Mouse (Mus musculus) embryonic facial prominence, embryonic 12.5 days (tissue): ENCODE measurements around the gene Atg2a. TPM values are rescaled to one million over a fixed set of nuclear protein-coding genes. Genes with fewer than 3 reads are reported as not detected.
A peak's percentile ranks its signal among the peaks of the same experiment; 100 is the strongest.

Experiments used
- ATAC-seq: fragments of 200-750 bp; cut with Nextera tagmentation; 2 replicates; pipeline ENCODE4 v1.8.0; 2017; ENCODE audit not compliant: insufficient number of reproducible peaks, insufficient read depth, low FRiP score, low TSS enrichment
- H3K27ac ChIP-seq: fragments of 300-500 bp; sonication (generic); 2 replicates; pipeline ENCODE4 v1.5.1; 2016; ENCODE audit warnings: mild to moderate bottlenecking
- H3K27me3 ChIP-seq: fragments of 300-500 bp; sonication (generic); 2 replicates; pipeline ENCODE4 v1.6.1; 2016; ENCODE audit warnings: mild to moderate bottlenecking, moderate library complexity
- H3K36me3 ChIP-seq: fragments of 300-500 bp; sonication (generic); 2 replicates; pipeline ENCODE4 v1.6.1; 2016; ENCODE audit warnings: mild to moderate bottlenecking
- H3K4me1 ChIP-seq: fragments of 300-500 bp; sonication (generic); 2 replicates; pipeline ENCODE4 v1.6.1; 2016
- H3K4me2 ChIP-seq: fragments of 300-500 bp; sonication (generic); replicated peaks from 2 replicates; pipeline ENCODE4 v1.6.1; 2016; ENCODE audit warnings: mild to moderate bottlenecking, moderate library complexity
- H3K4me3 ChIP-seq: fragments of 300-500 bp; sonication (generic); 2 replicates; pipeline ENCODE4 v1.5.1; 2016; ENCODE audit warnings: mild to moderate bottlenecking
- H3K9ac ChIP-seq: fragments of 300-500 bp; sonication (generic); 2 replicates; pipeline ENCODE4 v1.6.1; 2016; ENCODE audit warnings: mild to moderate bottlenecking, moderate library complexity
- H3K9me3 ChIP-seq: fragments of 300-500 bp; sonication (generic); 2 replicates; pipeline ENCODE4 v1.6.1; 2016; ENCODE audit warnings: mild to moderate bottlenecking, moderate library complexity
- WGBS: fragments of 180-500 bp; shearing (Covaris S2); methylation state at CpG from one replicate; pipeline ENCODE4 v1.1.7; 2016; 5-methylcytosine and 5-hydroxymethylcytosine counted together
- polyA plus RNA-seq: library from polyadenylated mRNA; unstranded; fragments of >200 nt; fragmentation: Nextera tagmentation; extraction: Ambion mirVana; gene quantifications from 2 replicates; pipeline ENCODE4 v1.2.1, GENCODE M21; 2016

Atg2a gene
- polyA plus RNA-seq, result 11.7 and 12.0 TPM in 2 replicates

DNA sequence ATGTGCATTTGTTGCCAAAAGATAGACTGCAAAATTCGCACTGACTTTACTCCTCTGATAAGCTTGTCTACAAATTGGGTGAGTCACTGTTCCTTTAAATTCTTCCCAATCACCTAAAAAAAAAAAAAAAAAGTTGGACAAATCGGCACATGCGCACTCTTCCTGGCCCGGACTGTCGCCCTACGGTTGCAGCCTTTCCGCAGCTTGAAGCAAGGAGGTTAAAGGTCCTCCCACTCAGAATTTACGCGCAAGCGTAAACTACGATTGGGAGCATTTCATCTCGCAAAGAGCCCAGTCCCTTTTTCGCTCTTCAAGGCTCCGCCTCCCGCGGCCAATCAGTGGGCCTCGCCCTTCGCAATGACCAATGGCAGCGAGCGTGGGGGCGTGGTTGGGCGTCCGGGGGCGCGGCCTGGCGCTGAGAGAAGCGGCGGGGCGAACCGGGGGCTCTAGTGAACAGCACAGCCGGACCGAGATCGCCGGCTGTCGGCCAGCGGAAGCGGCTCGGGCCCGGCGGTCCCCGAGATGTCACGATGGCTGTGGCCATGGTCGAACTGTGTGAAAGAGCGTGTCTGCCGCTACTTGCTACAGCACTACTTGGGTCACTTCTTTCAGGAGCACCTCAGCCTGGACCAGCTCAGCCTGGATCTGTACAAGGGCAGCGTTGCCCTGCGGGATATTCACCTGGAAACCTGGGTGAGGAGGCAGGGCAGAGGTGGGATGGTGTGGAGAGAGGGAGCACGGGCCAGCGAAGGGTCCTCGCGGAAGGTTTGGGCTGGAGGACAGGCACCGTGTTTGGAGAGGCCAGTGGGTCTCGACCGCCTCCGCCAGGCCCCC is at the start of gene Atg2a:
Gene Atg2a, plus strand, starts transcription at position 395 of the 834 bp plus-strand sequence.
- Histone ChIP-seq H3K4me2 (peak within 1 kb of the TSS; percentile 93), H3K4me3 (peak within 1 kb of the TSS; percentile 89), H3K9me3 (no peaks in the 10 kb centered on the region), H3K27me3 (no peaks in the 10 kb centered on the region), H3K9ac (peak within 1 kb of the TSS; percentile 92), H3K36me3 (peaks cover 21% of the 10 kb centered on the region), H3K4me1 (peaks cover 16% of the 10 kb centered on the region), H3K27ac (peak within 1 kb of the TSS; percentile 67)
- ATAC-seq, result peak; percentile 88
- WGBS, result under 1% methylated on average over 55 of the region's 55 CpGs

GRCm38 (mm10) chr19:6204265-6204664 is 37.2 kb upstream of the Atg2a start:
- H3K9me3 ChIP-seq, result no peaks in the 10 kb centered on the region

DNA sequence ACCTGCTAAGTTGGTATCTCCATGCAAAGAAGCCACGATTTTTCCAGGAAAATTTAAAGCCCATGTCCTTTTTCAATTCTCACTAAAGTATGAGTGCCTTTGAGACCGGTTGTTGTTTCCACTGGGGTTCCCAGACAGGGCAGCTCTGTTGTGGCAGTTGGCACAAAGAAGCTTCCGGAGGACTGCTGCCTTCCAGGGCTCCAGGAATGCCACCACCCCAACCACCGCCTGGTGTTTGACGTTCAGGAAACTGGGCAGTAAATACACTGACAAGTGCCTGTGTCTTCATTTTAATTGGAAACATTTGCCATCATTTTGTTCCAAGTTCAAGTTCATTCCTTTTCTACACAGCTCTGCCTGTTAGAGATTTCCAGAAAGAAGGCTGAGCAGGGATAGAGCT is 34.8 kb upstream of the Atg2a start:
- H3K36me3 ChIP-seq, result no peaks in the 10 kb centered on the region
- no peaks in the 10 kb centered on the region for H3K9me3 ChIP-seq
- H3K27me3 ChIP-seq, result no peaks in the 10 kb centered on the region
- H3K9ac ChIP-seq, result no peak overlapping the region
- H3K4me3 ChIP-seq, result no peak overlapping the region
- 59% methylated on average over 5 of the region's 5 CpGs for WGBS
- no peak overlapping the region for H3K4me2 ChIP-seq
- H3K27ac ChIP-seq, result no peak overlapping the region
- ATAC-seq, result no peak
- H3K4me1 ChIP-seq, result no peaks in the 10 kb centered on the region

More at GRCm38 (mm10) chr19:6204265-6204664, 37.2 kb upstream of the Atg2a start:
- Histone ChIP-seq H3K27ac (no peak overlapping the region), H3K9ac (no peak overlapping the region), H3K36me3 (no peaks in the 10 kb centered on the region), H3K4me3 (no peak overlapping the region), H3K27me3 (no peaks in the 10 kb centered on the region), H3K4me1 (no peaks in the 10 kb centered on the region), H3K4me2 (no peak overlapping the region)
- no peak for ATAC-seq
- 81% methylated on average over 2 of the region's 2 CpGs for WGBS

GRCm38 (mm10) chr19:6216046-6216705 is 25.3 kb upstream of the Atg2a start:
- no peak for ATAC-seq
- Histone ChIP-seq H3K4me2 (no peak overlapping the region), H3K9me3 (no peaks in the 10 kb centered on the region), H3K9ac (no peak overlapping the region), H3K27ac (no peak overlapping the region), H3K36me3 (no peaks in the 10 kb centered on the region), H3K27me3 (no peaks in the 10 kb centered on the region), H3K4me1 (0 out of 2 replicates have a peak, but pooled peaks cover 5% of the 10 kb centered on the region), H3K4me3 (no peak overlapping the region)
- 87% methylated on average over 6 of the region's 6 CpGs for WGBS

DNA sequence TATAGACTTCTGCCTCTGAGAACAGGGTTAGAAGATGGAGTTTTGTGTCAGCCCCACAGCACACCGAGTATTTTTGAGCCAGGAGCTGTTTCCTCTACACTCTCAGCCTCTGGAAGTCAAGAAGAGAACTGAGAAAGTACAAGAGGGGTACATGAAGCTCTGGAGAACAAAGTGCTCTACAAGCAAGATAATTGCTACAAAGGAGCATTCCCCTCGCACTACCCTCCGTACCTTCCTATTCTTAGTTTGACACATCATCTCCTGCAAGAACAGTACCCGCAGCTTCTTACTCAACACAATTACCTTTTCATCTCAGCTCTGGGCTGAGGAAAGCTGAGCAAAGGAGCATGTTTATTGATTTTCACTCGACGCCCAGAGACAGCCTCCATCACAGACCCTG is 22.9 kb upstream of the Atg2a start:
- Histone ChIP-seq H3K4me1 (0 out of 2 replicates have a peak, but pooled peaks cover 5% of the 10 kb centered on the region), H3K9ac (no peak overlapping the region), H3K27me3 (no peaks in the 10 kb centered on the region), H3K36me3 (no peaks in the 10 kb centered on the region), H3K27ac (no peak overlapping the region), H3K9me3 (no peaks in the 10 kb centered on the region), H3K4me3 (no peak overlapping the region), H3K4me2 (no peak overlapping the region)
- WGBS, result 71% methylated on average over 6 of the region's 6 CpGs
- no peak for ATAC-seq

DNA sequence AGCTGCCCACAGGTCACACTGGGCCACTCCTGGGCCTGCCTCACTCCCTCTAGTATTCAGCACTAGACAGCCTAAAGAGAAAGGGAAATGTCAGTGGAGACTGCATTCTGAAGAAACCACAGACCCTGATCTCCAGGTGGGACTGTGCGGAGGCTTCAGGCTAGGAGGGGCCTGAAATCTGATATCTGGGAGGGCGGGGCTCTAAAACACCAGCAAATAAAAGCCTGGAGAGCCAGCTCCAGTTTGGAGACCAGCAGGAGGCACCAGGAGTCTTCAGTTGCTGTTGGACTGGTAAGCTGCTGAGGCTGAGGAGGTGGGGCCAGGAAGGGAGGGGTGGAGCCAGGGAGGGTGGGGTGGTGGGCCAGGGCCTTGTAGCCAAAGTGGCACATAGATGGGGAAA is 15.3 kb upstream of the Atg2a start, which contains the start of gene Gpha2:
Gene Gpha2, plus strand, starts transcription at position 246 of the 400 bp plus-strand sequence.
- peak; percentile 58; the same call in 1 of the 2 replicates for ATAC-seq
- no peak within 1 kb of the TSS for H3K4me3 ChIP-seq
- no peak within 1 kb of the TSS for H3K4me2 ChIP-seq
- H3K9ac ChIP-seq, result no peak within 1 kb of the TSS
- H3K27ac ChIP-seq, result peak within 1 kb of the TSS; percentile 65; the same call in 1 of the 2 replicates
- H3K27me3 ChIP-seq, result no peaks in the 10 kb centered on the region
- no peaks in the 10 kb centered on the region for H3K9me3 ChIP-seq
- peaks cover 5% of the 10 kb centered on the region; the same call in 1 of the 2 replicates for H3K4me1 ChIP-seq
- H3K36me3 ChIP-seq, result peaks cover 36% of the 10 kb centered on the region
- WGBS, result 10% methylated on average over 2 of the region's 2 CpGs

DNA sequence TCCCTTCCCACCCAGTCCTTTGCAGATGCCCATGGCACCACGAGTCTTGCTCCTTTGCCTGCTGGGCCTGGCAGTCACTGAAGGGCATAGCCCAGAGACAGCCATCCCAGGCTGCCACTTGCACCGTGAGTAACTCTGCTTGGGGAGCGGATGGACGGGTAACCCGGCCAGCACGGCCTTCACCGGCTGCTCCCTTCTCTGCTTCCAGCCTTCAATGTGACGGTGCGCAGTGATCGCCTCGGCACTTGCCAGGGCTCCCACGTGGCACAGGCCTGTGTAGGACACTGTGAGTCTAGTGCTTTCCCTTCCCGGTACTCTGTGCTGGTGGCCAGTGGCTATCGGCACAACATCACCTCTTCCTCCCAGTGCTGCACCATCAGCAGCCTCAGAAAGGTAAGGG is 14.7 kb upstream of the Atg2a start:
- Histone ChIP-seq H3K27ac (no peak overlapping the region), H3K4me1 (peaks cover 5% of the 10 kb centered on the region; the same call in 1 of the 2 replicates), H3K4me2 (no peak overlapping the region), H3K4me3 (no peak overlapping the region), H3K9ac (no peak overlapping the region), H3K36me3 (peaks cover 42% of the 10 kb centered on the region), H3K27me3 (no peaks in the 10 kb centered on the region), H3K9me3 (no peaks in the 10 kb centered on the region)
- ATAC-seq, result 0 out of 2 replicates have a peak, but pooled peaks have one; percentile 13
- WGBS, result 89% methylated on average over 14 of the region's 14 CpGs

DNA sequence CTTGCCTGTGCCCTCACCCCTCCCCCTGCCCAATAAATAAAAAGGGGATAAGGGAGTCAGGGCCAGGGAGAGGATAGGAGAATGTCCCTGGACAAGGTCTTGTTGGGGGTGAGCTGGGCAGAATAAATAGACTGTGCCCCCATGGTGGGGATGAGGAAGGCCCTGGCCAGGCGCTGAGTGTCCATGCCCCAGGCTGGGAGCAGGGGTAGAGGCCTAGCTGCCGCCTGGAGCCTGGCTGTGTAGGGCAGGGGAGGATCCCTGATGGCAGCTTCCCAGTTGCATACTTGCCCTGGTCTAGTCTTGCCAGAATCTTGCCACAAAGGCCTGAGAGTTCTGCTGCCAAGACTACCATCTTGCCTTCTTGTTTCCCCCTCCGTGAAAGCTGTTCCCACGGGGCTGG is 13.6 kb upstream of the Atg2a start:
- Histone ChIP-seq H3K9me3 (no peaks in the 10 kb centered on the region), H3K4me1 (peaks cover 5% of the 10 kb centered on the region; the same call in 1 of the 2 replicates), H3K27ac (no peak overlapping the region), H3K9ac (no peak overlapping the region), H3K4me2 (no peak overlapping the region), H3K36me3 (peaks cover 48% of the 10 kb centered on the region), H3K4me3 (no peak overlapping the region), H3K27me3 (no peaks in the 10 kb centered on the region)
- no peak for ATAC-seq
- 93% methylated on average over 4 of the region's 4 CpGs for WGBS

GRCm38 (mm10) chr19:6230411-6230810 is 11.1 kb upstream of the Atg2a start:
- no peak overlapping the region for H3K4me2 ChIP-seq
- WGBS, result 87% methylated on average over 4 of the region's 4 CpGs
- H3K4me3 ChIP-seq, result no peak overlapping the region
- H3K27ac ChIP-seq, result no peak overlapping the region
- no peak overlapping the region for H3K9ac ChIP-seq
- peaks cover 53% of the 10 kb centered on the region for H3K36me3 ChIP-seq
- peaks cover 18% of the 10 kb centered on the region for H3K4me1 ChIP-seq
- ATAC-seq, result no peak
- no peaks in the 10 kb centered on the region for H3K9me3 ChIP-seq
- H3K27me3 ChIP-seq, result no peaks in the 10 kb centered on the region

- Histone ChIP-seq H3K9me3 (no peaks in the 10 kb centered on the region), H3K9ac (no peak overlapping the region), H3K4me1 (peaks cover 18% of the 10 kb centered on the region), H3K4me2 (no peak overlapping the region), H3K36me3 (peaks cover 53% of the 10 kb centered on the region), H3K4me3 (no peak overlapping the region), H3K27me3 (no peaks in the 10 kb centered on the region), H3K27ac (no peak overlapping the region)
- WGBS, result 92% methylated on average over 2 of the region's 2 CpGs
- no peak for ATAC-seq
Measured at GRCm38 (mm10) chr19:6231036-6231435, 10.4 kb upstream of the Atg2a start.

GRCm38 (mm10) chr19:6233647-6234046 is 7.8 kb upstream of the Atg2a start:
- Histone ChIP-seq H3K9me3 (no peaks in the 10 kb centered on the region), H3K4me2 (no peak overlapping the region), H3K4me3 (no peak overlapping the region), H3K9ac (no peak overlapping the region), H3K27ac (no peak overlapping the region), H3K27me3 (no peaks in the 10 kb centered on the region), H3K4me1 (peaks cover 19% of the 10 kb centered on the region), H3K36me3 (peaks cover 39% of the 10 kb centered on the region)
- WGBS, result 89% methylated on average over 16 of the region's 16 CpGs
- ATAC-seq, result no peak
